Mouse (Mus musculus) ES-E14 (cell line): Measurements from ENCODE around the gene Gng4.

Experiments used
- CHD2 ChIP-seq: IDR thresholded peaks from 2 replicates; pipeline ENCODE4 v1.6.1; 2014; ENCODE audit warnings: mild to moderate bottlenecking, low read depth, low read length, inconsistent platforms
- HCFC1 ChIP-seq: IDR thresholded peaks from 2 replicates; pipeline ENCODE4 v1.6.1; 2012; ENCODE audit warnings: low read length, inconsistent platforms, borderline replicate concordance; ENCODE audit not compliant: insufficient read depth
- MAFK ChIP-seq: IDR thresholded peaks from 2 replicates; pipeline ENCODE4 v1.6.1; 2014; ENCODE audit warnings: mild to moderate bottlenecking, low read depth, low read length, inconsistent platforms; ENCODE audit not compliant: insufficient read depth
- ZC3H11A ChIP-seq: IDR thresholded peaks from 2 replicates; pipeline ENCODE4 v1.6.1; 2012; ENCODE audit warnings: low read depth, mild to moderate bottlenecking, inconsistent platforms, low read length, borderline replicate concordance
- ZNF384 ChIP-seq: IDR thresholded peaks from 2 replicates; pipeline ENCODE4 v1.6.1; 2012; ENCODE audit warnings: low read depth, low read length, inconsistent platforms

- no peak for TF ChIP-seq CHD2
- no peak for TF ChIP-seq ZC3H11A
- TF ChIP-seq HCFC1, result no peak
- TF ChIP-seq ZNF384, result no peak
- no peak for TF ChIP-seq MAFK
Observed at GRCm38 (mm10) chr13:13830469-13831074, 46.7 kb downstream of the Gng4 start.
